Mouse (Mus musculus) 3T3-L1 (cell line): ENCODE results near the gene Mybpc3.
"Not testable (repeated sequence)": the region's sequence is repeated elsewhere in the genome, so short reads cannot be mapped to it uniquely, and the experiment has no call there.

Experiments used
- DNase-seq: peaks from one replicate; pipeline ENCODE4 v3.0.0-alpha.2; 2015; ENCODE audit warnings: low read depth, low spot score

Gene Mybpc3

DNA sequence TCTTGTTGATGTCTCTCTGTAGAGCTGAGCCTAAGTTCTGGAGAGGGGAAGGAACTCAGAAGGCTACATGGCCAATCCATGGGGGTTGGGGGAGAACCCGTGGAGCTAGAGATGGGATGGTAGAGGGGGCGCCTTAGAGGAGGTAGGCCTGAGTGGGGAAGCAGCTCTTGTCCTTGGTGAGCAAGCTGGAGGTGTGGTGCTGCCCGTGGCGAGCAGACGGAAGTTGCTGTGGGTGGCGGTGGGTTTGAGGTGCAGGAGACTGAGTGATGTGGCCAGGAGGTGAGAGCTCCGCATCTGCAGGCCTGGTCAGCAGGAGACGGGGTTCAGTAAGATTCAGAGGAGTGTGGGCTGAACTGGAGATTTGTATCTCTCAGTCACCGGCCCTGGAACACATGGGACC, 30.5 kb upstream of the Mybpc3 start:
- no peak for DNase-seq

DNA sequence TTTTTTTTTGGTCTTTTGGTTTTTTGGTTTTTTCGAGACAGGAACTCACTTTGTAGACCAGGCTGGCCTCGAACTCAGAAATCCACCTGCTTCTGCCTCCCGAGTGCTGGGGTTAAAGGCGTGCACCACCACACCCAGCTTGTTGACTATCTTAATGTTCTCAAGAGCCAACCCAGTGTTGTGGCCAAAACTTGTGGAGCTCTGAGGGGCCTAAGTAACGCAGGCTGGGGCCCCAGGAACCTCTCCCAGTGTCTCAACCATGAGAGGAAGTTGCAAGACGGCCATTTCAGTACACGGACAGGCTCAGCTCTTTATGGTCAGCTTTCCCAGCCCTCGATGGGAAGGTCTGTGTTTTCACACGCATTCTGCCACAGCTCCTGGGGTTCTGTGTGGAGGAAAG, 29.0 kb upstream of the Mybpc3 start:
- no peak for DNase-seq

- DNase-seq = no peak
These were observed 27.7 kb upstream of the Mybpc3 start for GRCm38 (mm10) chr2:91090208-91090607.

- DNase-seq = no peak
These were observed 27.1 kb upstream of the Mybpc3 start for GRCm38 (mm10) chr2:91090827-91091226.

- no peak for DNase-seq
These were observed 21.4 kb upstream of the Mybpc3 start for GRCm38 (mm10) chr2:91096524-91096923.

DNA sequence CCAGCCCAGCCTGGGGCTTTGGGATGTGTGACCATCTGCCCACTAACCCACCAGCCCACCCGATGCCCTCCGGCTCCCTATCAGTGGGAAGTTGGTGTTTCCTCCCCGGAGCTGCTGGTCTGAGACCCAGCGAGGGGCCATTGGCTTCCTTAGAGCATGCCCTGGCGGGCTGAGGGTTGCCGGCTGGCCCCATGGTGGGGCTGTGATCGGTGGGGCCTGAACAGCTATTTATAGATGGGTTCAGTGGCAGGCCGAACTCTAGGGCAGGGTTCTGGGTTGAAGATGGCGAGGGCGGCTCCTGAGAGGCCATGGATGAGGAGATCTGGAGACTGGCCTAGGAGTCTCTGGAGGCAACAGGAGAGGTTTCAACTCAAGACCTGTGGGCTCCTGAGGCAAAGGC, 20.9 kb upstream of the Mybpc3 start:
- DNase-seq = no peak

DNA sequence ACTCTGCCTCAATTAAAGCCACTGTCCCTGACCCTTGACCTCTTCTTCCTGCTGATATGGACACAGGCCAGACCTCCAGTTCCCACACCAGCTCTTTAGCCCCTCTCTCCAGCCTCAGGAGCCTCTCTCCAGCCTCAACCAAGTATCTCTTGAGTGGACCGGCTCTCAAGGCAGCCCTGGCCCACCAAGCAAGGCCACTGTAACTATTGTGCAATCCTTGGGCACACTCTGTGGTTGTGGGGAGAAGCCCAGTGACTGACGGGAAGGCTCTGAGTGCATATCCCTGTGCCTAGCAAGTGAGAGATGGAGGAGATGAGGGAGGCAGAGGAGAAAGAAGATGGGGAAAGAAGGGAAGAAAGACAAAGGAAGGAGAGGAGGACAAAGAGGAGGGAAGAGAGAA, 19.8 kb upstream of the Mybpc3 start:
- DNase-seq = no peak

GRCm38 (mm10) chr2:91101124-91101740, 16.7 kb upstream of the Mybpc3 start:
- peak; percentile 96 for DNase-seq

- DNase-seq = no peak
These were observed 9.8 kb upstream of the Mybpc3 start for GRCm38 (mm10) chr2:91108156-91108555.

DNA sequence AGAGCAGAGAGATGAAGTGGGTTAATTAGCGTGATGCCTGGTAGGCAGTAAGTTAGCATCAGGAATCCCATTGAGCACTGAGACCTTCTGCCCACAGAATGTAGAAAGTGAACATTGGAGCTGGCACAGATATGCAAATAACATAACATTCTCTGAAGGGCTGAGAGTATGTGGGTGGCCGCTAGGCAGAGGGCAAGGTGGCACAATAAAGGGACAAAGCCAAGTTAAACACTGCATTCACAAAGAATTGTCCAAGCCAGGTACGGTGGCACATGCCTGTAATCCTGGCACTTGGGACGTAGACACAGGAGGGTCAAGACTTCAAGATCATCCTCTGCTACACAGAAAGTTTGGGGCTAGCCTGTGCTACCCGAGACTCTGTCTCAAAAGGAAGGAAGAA, 8.7 kb upstream of the Mybpc3 start:
- DNase-seq = no peak

- peak; percentile 40 for DNase-seq
These were observed 8.0 kb upstream of the Mybpc3 start for GRCm38 (mm10) chr2:91109807-91110385.

- peak; percentile 47 for DNase-seq
These were observed 7.5 kb upstream of the Mybpc3 start for GRCm38 (mm10) chr2:91110429-91110828.

- DNase-seq = not testable (repeated sequence)
These were observed 6.1 kb upstream of the Mybpc3 start for GRCm38 (mm10) chr2:91111832-91112231.

DNA sequence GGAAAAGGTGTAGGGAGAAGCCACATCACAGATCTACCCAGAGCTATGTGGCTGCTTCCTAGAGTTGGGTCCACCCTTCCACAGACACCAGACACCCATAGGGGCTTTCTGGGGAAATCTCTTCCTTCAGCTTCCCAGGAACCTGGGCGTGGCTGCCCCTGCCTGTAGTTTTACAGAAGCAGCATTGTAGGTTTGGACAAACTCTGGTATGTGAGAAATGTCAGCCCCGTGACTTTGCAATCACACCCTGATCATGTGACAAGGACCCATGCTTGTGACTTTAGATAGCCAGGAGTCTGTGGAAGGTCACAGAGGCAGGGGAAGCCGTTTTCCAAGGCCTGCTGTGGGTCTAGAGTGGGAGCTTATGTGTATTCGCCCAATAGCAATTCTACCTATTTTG, 5.5 kb upstream of the Mybpc3 start:
- DNase-seq = peak; percentile 93

DNA sequence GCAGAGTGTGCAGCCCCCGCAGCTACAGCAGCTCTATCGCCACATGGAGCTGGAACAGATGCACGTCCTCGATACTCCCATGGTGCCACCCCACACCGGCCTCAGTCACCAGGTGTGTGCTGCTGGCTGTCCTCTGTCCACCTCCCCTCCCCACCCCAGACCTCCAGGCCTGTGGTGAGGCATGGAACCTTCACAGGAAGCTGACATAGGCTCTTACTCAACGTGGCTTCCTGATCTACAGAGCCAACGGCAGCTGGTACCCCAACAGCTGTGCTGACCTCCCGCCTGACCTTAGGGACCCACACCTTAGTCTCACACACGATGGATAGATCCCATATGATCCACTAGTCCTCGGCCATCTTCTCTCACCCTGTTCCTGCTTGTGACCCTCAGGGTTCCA, 4.6 kb upstream of the Mybpc3 start:
- no peak for DNase-seq

GRCm38 (mm10) chr2:91113852-91114251, 4.1 kb upstream of the Mybpc3 start:
- DNase-seq = no peak

- peak; percentile 97 for DNase-seq
These were observed 3.0 kb upstream of the Mybpc3 start for GRCm38 (mm10) chr2:91114781-91115577.

DNA sequence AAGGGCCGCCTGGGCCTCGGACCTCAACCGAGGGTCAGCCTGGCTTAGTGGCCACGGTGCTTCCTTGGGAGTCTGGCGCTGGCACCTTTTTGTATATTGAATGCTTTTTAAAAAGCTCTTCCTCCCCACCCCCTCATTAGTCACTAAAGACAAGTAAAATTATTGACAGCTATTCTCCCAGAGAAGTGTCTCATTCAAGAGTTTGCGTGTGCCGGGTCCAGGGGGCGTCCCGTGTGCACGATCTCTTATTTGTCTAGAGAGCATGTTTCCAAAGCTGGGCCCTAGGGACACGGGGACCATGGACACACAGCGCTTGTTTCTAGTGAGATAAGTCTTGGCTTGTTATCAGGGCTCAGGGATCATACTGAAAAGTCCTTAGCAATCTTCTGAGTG, 2.4 kb upstream of the Mybpc3 start:
- no peak for DNase-seq

DNA sequence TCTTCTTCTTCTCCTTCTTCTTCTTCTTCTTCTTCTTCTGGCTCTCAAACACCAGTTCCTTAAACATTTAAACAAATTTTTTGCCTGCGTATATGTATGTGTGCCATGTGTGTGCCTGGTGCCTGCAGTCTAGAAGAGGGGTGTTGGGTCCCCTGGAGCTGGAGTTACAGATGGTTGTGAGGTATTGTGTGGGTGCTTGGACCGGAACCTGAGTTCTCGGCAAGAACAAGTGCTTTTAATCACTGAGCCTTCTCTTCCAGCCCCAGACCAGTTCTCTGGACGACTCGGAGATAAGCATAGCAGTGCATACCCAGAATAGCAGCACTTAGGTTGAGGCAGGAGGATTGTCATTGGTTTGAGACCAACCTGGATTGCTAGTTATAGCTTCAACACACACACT, 1.1 kb upstream of the Mybpc3 start:
- no peak for DNase-seq

GRCm38 (mm10) chr2:91118647-91119046, 703 bp downstream of the Mybpc3 start:
- no peak for DNase-seq

- DNase-seq = no peak
These were observed 1.1 kb downstream of the Mybpc3 start for GRCm38 (mm10) chr2:91119061-91119460.

- no peak for DNase-seq
These were observed 1.6 kb downstream of the Mybpc3 start for GRCm38 (mm10) chr2:91119551-91119950.

DNA sequence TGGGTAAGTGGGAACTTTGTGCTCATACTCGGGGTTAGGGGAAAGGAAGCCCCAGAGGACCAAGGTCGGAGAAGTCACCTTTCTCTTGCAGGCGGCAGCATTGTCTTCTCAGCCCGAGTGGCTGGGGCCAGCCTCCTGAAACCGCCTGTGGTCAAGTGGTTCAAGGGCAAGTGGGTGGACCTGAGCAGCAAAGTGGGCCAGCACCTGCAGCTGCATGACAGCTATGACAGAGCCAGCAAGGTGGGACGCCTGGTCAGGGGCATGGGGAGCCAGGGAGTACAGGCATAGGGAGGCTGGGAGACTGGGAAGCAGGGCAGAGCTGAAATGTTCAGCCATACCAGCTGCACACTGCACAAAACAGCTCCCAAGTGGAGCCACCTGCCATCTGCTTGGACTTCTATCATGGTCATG, 2.3 kb downstream of the Mybpc3 start:
- no peak for DNase-seq
